Mouse (Mus musculus) embryo, embryonic 10 days (tissue): ENCODE measurements around the gene Atp13a2.

ENCODE experiments used
- DNase-seq: peaks from one replicate; pipeline ENCODE4 v3.0.0-alpha.2; 2015; ENCODE audit warnings: low spot score

Gene Atp13a2

GRCm38 (mm10) chr4:140986711-140987395, at the start of gene Atp13a2:
Atp13a2 (plus strand) TSS chr4:140986873.
- DNase-seq: peak; percentile 91

- no peak for DNase-seq
Measured at GRCm38 (mm10) chr4:140944356-140944755, 42.3 kb upstream of the Atp13a2 start.

DNA sequence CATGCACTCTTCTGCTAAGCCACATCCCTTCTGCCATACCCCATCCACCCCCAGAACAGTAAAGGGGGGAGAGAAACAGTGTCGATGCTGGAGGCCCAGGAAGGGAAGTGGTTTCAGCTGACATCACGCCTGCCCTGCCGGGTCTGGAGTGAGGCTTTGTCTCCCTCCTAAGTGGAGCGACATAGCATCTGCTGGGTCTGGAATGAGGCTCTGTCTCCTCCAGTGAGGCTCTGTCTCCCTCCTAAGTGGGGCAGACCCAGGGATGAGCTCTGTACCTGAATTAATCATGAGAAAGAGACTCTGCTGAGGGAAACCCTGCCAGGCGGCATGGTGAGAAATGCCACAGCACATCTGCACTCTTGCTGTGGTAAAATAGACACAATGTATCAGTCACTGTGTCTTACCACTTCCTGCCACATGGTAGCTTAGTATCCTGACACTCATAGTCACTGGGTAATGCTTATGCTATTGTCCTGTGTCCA, 41.7 kb upstream of the Atp13a2 start:
- no peak for DNase-seq

DNA sequence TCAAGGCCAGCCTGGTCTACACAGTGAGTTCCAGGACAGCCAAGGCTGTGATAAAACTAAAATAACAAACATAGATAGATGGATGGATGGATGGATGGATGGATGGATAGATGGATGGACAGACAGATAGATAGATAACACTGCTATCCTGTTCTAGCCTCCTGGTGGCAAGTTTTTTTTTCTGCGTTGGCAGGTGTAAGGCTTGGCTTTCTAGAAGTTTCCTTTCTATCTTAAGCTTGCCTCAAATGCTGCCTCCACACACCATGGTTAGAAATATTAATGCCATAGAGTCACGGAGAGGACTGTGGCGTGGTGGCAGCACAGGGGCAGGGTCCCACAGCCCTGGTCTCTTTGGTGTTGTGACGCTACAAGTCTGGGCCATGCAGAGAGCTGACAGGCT, 41.1 kb upstream of the Atp13a2 start:
- no peak for DNase-seq

DNA sequence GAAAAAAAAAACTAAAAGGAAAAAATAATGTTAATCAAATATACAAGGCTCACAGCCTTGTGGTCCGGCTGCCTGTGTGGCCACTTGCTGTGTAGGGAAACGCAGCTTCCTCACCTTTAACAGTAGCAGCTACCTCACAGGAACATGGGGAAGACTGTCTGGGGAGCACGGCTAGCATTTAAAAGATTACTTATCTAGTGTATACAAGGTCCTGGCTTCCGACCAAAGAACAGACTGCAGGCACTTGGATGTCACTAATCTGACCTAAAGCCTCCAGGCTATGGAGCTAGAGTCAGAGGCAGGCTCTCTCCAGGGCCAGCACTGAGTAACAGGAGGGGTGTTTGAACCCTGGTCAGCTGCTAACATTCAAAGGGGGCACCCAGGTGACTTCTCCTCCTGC, 40.6 kb upstream of the Atp13a2 start:
- DNase-seq: no peak

GRCm38 (mm10) chr4:140946580-140947205, 40.0 kb upstream of the Atp13a2 start:
- DNase-seq: no peak

- DNase-seq: no peak
Measured at GRCm38 (mm10) chr4:140947487-140948440, 38.9 kb upstream of the Atp13a2 start.

DNA sequence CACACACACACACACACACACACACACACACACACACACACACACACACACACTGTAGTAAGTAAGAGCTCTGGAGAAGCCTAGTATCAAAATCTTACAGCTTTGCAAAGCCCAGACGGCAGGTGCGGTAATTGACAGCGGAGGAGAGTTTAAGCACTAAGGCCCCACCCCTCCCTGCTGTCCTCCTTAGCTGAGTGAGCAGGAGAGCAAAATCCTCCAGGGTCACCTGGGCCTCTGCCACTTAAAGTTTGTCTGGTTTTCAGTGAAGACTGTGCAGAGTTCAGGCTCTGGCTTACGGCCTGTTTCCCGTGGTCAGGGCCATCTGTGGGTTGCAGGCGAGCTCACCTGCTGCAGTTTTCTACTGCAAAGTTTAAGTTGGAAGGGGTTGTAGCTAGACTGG, 38.2 kb upstream of the Atp13a2 start:
- DNase-seq: no peak

- no peak for DNase-seq
Measured at GRCm38 (mm10) chr4:140949052-140949451, 37.6 kb upstream of the Atp13a2 start.

DNA sequence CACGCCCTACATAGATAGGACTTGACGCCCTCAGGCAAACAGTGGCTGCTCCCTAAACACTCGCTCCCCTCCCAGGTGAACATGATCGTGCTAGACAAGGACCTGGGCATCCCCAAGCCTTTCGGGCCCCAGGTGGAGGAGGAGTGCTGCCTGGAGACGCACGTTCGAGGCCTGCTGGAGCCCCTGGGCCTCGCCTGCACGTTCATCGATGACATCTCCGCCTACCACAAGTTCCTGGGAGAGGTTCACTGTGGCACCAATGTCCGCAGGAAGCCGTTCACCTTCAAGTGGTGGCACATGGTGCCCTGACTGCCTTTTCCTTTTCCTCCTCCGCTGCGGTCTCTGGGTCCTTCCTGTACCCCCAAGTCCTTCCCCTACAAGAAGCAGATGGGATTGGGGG, 37.1 kb upstream of the Atp13a2 start:
- DNase-seq: no peak

DNA sequence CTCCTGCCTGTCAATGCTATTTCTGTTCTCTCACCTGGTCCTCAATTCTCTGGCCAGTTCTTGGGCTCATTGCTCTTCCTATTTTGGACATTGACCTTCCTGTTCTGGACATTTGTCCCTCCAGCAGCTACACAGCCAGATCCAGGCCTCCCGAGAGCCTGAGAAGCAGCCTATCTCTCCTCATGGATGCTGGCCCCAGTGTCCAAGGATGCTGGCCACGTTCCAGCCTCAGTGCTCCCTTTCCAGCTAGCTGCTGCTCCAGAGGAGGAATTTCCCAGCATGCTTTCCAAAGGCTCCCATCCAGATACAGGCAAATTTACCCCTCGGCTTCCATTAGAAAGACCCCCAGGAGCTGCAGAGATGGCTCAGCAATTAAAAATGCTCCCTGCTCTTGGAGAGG, 36.1 kb upstream of the Atp13a2 start:
- DNase-seq: no peak

DNA sequence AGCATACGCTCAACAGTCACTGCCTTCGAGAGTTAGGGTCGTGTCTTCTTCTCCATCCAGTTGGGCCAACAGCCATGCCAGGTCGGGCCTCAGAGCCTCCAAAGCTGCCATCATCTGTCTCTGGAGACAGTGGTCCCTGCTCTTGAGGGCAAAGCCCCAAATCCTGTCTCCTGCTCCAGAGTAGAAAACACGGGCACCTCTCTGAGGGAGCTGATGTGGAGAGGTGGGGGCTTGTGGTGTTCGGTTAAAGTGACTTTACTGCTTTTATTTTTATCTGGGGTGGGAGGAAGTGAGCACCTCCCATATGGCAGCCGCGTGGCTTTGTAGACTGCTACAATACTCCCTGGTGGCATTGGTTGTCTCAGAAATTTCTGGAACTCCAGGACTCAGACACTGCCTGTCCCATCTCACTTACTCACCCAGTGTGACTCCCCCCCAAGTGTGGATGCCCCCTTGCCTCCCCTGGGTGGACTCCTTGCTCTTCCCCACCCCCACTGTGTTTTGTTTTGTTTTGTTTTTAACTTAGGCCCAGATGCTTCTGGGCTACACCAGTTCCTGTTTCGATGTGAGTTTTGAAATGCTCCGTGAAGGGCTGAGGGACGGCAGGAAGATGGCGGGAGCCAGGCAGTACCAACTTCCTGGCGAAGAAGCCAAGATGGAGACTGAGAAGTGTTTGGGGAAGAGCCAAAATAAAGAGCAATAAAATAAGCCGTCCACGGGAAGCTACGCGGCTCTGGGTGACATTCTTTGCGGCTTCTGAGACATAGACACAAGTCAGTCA, 34.6 kb upstream of the Atp13a2 start:
- DNase-seq: no peak

DNA sequence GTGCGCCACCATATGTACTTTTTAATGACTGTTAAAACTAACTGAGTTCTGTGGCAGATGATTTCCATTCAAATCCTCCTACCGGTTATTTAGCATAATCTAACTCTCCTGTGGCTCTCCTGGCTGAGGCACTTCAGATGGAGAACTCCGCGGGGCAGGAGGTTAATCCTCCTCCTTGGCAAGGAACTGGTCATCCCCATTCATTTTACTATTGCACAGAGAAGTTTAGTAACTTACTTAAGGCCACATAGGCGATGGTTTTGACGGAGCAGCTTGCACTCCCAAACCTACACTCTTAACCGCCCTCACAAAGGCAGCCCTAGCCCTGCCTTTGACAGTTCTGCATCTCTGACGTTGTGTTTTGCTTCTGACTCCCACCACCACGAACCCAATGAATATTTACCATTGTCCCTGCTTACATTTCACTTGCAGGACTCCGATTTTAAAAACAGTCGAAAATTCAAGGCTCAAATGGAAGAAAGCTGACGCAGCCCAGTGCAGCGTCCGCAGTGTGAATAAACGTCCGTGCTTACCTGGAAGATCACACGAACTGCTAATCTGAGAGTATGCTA, 29.5 kb upstream of the Atp13a2 start:
- DNase-seq: peak; percentile 26

DNA sequence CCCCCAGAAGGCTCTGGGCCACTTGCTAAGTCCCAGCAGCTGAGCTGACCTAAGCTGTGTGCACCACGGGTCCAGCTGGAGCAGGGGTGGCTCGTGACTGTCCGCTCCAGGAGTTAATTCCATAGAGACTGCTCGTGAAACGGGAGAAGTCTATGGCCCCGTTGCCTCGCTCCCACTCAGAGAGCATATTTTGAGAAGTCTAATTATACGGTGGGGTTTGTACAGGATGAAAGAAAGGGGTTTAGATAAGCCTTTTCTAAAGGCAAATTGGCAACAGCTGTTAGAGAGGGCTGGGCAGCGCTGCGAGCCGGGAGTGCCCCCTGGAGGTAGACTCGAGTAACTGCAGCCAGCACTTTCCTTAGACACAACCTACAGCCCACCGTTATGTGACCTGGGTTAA, 28.9 kb upstream of the Atp13a2 start:
- peak; percentile 87 for DNase-seq

DNA sequence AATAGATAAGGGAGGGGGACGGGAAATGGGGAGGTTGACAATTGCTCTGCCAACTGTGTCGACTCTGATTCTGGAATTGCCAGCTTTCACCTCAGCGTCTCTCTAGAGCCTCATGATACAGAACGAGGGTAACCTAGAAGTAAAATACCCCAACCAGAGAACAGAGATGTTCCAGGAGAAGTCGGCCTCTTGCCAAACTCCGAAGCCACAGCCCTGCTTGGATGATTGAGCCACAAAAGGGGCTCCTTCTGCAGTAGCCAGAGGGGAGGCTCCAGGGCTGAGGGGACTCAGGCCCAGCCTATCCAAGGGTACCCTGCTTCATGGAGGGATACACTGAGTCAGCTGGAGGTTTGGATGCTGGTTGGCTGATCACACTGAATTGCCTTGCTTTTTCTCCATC, 28.4 kb upstream of the Atp13a2 start:
- no peak for DNase-seq

DNA sequence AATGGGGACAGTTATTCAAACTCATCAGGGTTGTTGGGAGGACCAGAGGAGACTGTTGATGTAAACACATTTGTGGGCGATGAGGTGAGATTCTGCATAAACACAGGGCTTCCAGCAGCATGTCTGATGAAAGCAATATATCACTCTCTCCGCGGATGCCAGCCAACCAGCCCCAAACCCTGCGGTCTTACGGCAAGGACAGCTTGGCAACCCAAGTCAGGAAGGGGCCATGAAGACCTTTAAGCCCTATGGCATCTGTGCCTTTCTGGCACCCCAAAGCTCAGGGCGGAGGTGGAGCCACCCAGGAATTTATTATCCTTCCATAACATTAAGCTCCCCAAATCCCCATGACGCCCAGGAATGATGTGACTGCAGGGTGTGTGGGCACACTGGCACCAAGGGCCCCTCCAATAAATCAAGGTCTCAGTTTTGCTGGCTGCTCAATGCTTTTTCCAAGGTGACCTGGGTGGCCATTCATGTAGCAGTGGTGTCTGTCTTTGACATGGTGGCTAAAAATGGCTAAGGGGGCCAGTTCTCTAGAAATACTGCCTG, 27.5 kb upstream of the Atp13a2 start:
- no peak for DNase-seq

DNA sequence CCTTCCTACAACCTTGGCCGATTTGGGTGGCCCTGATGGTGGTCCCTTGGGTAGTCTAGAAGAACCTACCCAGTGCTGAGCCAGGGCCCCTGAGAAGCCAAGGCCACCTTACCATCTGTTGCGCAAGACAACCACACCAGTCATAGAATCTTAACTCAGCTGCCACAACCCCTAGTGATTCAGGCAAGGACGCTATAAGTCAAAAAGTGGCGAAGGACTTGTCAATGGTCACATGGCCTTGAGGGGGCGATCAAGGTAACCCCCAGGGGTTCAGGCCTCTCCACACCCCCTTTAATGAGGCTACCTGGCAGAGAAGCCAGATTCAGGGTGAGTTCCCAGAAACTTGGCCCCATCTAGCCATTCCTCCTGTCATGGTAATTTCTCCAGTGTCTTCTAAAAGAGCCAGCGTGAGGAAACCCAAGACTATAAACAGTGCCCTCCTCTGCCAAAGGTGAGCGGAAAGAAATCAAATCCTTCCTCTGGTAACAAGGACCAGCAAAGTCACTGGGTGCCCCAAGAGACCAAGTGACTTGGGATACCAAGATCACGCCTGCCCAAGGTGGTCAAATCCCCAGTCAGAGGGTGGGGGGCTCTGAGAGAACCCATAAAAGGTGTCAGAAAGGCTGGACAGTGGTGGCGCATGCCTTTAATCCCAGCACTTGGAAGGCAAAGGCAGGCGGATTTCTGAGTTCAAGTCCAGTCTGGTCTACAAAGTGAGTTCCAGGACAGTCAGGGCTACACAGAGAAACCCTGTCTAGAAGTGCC, 26.8 kb upstream of the Atp13a2 start:
- no peak for DNase-seq

GRCm38 (mm10) chr4:140960781-140961466, 25.7 kb upstream of the Atp13a2 start, which contains the start of gene Sdhb:
Sdhb (plus strand) TSS chr4:140961203.
- DNase-seq: peak; percentile 99

DNA sequence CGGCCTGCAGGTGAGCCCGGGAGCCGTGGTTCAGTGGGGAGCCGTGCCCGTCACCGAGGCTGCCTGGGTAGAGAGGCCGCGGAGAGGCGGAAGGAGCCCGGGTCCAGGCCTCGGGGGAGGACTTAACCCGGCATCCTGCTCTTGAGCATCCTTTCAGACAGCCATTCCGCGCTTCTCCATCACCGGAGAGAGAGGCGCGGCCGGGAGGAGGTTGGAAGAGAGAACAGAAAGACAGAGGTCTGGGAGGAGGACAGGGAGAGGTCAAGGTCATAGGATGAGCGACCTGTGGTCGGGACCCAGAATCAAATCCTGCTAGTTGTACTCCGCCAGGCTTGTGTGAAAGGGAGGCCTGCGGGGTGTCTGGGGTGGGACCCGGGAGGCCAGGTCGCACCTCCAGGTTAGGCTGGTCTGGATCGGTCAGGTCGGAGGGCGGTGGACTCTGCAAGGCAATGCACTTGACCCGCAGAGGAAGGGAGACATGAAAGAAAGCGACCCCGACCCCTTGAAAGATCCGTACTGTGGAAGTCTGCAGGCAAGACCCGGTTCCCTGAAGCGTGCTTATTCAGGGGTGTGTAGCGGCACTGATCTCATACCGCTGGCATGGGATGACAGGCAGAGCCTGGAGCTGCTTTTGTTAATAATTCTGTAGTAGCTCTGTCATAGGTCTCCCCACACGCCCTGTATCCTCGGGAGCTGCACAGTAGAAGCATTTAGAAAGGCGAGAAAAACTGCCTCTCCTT, 25.0 kb upstream of the Atp13a2 start:
- DNase-seq: no peak
